Mouse (Mus musculus) heart, embryonic 11.5 days (tissue): ENCODE results near the gene Pdcd2. TPM values are rescaled to one million over a fixed set of nuclear protein-coding genes. Genes with fewer than 3 reads are reported as not detected.
"Not testable (repeated sequence)": the region's sequence is repeated elsewhere in the genome, so short reads cannot be mapped to it uniquely, and the experiment has no call there.

ENCODE experiments used
- ATAC-seq: fragments of 200-750 bp; cut with Nextera tagmentation; replicated peaks from 2 replicates; pipeline ENCODE4 v1.8.0; 2017; ENCODE audit warnings: moderate library complexity; ENCODE audit not compliant: insufficient number of reproducible peaks, low FRiP score, low TSS enrichment
- H3K27ac ChIP-seq: fragments of 300-500 bp; sonication (generic); 2 replicates; pipeline ENCODE4 v1.5.1; 2014; ENCODE audit warnings: mild to moderate bottlenecking, low read depth, low read length
- H3K27me3 ChIP-seq: fragments of 300-500 bp; sonication (generic); 2 replicates; pipeline ENCODE4 v1.6.1; 2014; ENCODE audit warnings: mild to moderate bottlenecking, low read length, mixed read lengths; ENCODE audit not compliant: control insufficient read depth, insufficient read depth
- H3K36me3 ChIP-seq: fragments of 300-500 bp; sonication (generic); 2 replicates; pipeline ENCODE4 v1.6.1; 2014; ENCODE audit warnings: mild to moderate bottlenecking, low read length, moderate library complexity, mixed read lengths; ENCODE audit not compliant: control insufficient read depth, insufficient read depth
- H3K4me1 ChIP-seq: fragments of 300-500 bp; sonication (generic); 2 replicates; pipeline ENCODE4 v1.6.1; 2014; ENCODE audit warnings: low read length; ENCODE audit not compliant: control insufficient read depth, insufficient read depth
- H3K4me2 ChIP-seq: fragments of 300-500 bp; sonication (generic); 2 replicates; pipeline ENCODE4 v1.6.1; 2014; ENCODE audit warnings: mild to moderate bottlenecking, moderate library complexity
- H3K4me3 ChIP-seq: fragments of 300-500 bp; sonication (generic); 2 replicates; pipeline ENCODE4 v1.5.1; 2014; ENCODE audit warnings: low read depth, low read length
- H3K9ac ChIP-seq: fragments of 300-500 bp; sonication (generic); 2 replicates; pipeline ENCODE4 v1.6.1; 2014; ENCODE audit warnings: mild to moderate bottlenecking, low read depth, low read length, moderate library complexity
- H3K9me3 ChIP-seq: fragments of 300-500 bp; sonication (generic); replicated peaks from 2 replicates; pipeline ENCODE4 v1.6.1; 2016; ENCODE audit warnings: low read length; ENCODE audit not compliant: control insufficient read depth
- whole genome bisulfite sequencing: fragments of 180-500 bp; shearing (Covaris S2); extraction: QIAGEN DNeasy Blood & Tissue Kit; methylation state at CpG from one replicate; pipeline ENCODE4 v1.1.7; 2014; ENCODE audit not compliant: insufficient replicate concordance; 5-methylcytosine and 5-hydroxymethylcytosine counted together
- polyA plus RNA-seq: library from polyadenylated mRNA; unstranded; fragments of >200 nt; fragmentation: Nextera tagmentation; extraction: Ambion mirVana; gene quantifications from 2 replicates; pipeline ENCODE4 v1.2.1, GENCODE M21; 2014

The Pdcd2 gene
- polyA plus RNA-seq, 1 experiment from 2014 or later, result 30.1 TPM

GRCm38 (mm10) chr17:15543868-15544267 lies 16.8 kb upstream of the Pdcd2 start:
- not testable (repeated sequence) for H3K27me3 ChIP-seq, H3K36me3 ChIP-seq, H3K4me1 ChIP-seq, H3K9me3 ChIP-seq, H3K27ac ChIP-seq, H3K9ac ChIP-seq, H3K4me2 ChIP-seq, ATAC-seq, H3K4me3 ChIP-seq
- 53% methylated on average over 4 of the region's 4 CpGs for WGBS

GRCm38 (mm10) chr17:15540309-15540708 lies 13.2 kb upstream of the Pdcd2 start:
- Histone ChIP-seq H3K4me3 (no peak overlapping the region), H3K9ac (no peak overlapping the region), H3K27me3 (peaks cover 12% of the 10 kb centered on the region), H3K9me3 (peaks cover 3% of the 10 kb centered on the region; the same call in 1 of the 2 replicates), H3K36me3 (no peaks in the 10 kb centered on the region), H3K4me2 (no peak overlapping the region), H3K27ac (no peak overlapping the region), H3K4me1 (no peaks in the 10 kb centered on the region)
- WGBS, result 60% methylated on average over 4 of the region's 4 CpGs
- no peak for ATAC-seq

DNA sequence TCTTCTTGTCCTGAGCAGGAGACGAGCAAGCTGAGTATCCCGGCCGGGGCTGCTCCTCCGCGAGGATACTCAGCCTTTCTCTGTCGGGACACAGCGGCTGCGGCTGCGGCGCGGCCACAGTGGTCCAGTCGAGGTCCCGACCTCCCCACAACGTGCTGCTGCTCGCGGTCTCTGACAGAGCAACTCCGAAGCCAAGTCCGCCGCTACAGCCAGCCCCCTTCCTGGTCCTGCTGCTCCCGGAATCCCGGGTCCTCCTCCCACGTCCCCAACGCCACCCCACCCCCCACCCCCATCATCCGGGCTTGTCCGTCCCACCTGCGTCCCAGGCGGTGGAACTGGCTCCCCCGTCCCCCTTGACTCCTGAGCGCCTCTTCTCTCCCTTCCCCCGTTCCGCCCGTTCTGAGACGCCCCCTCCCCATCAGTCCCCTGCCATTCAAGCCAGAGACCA lies 9.4 kb upstream of the Pdcd2 start:
- no peak for ATAC-seq
- H3K9me3 ChIP-seq, result no peaks in the 10 kb centered on the region
- H3K4me1 ChIP-seq, result no peaks in the 10 kb centered on the region
- peaks cover 15% of the 10 kb centered on the region for H3K27me3 ChIP-seq
- no peaks in the 10 kb centered on the region for H3K36me3 ChIP-seq
- peak overlapping the region; percentile 89 for H3K4me2 ChIP-seq
- peak overlapping the region; percentile 57 for H3K4me3 ChIP-seq
- under 1% methylated on average over 32 of the region's 33 CpGs for WGBS
- H3K9ac ChIP-seq, result peak overlapping the region; percentile 49
- no peak overlapping the region for H3K27ac ChIP-seq

- Histone ChIP-seq H3K27ac (no peak overlapping the region), H3K27me3 (peaks cover 15% of the 10 kb centered on the region), H3K9ac (no peak overlapping the region), H3K4me1 (no peaks in the 10 kb centered on the region), H3K9me3 (no peaks in the 10 kb centered on the region), H3K4me2 (peak overlapping the region; percentile 89), H3K4me3 (peak overlapping the region; percentile 57), H3K36me3 (no peaks in the 10 kb centered on the region)
- WGBS, result 13% methylated on average over 8 of the region's 8 CpGs
- no peak for ATAC-seq
These were observed 8.8 kb upstream of the Pdcd2 start for GRCm38 (mm10) chr17:15535943-15536342.

- ATAC-seq, result no peak
- H3K4me2 ChIP-seq, result no peak overlapping the region
- no peak overlapping the region for H3K9ac ChIP-seq
- no peaks in the 10 kb centered on the region for H3K4me1 ChIP-seq
- H3K27me3 ChIP-seq, result peaks cover 15% of the 10 kb centered on the region
- H3K36me3 ChIP-seq, result no peaks in the 10 kb centered on the region
- H3K4me3 ChIP-seq, result no peak overlapping the region
- WGBS, result 60% methylated on average over 11 of the region's 11 CpGs
- no peaks in the 10 kb centered on the region for H3K9me3 ChIP-seq
- no peak overlapping the region for H3K27ac ChIP-seq
These were observed 8.2 kb upstream of the Pdcd2 start for GRCm38 (mm10) chr17:15535162-15535800.

DNA sequence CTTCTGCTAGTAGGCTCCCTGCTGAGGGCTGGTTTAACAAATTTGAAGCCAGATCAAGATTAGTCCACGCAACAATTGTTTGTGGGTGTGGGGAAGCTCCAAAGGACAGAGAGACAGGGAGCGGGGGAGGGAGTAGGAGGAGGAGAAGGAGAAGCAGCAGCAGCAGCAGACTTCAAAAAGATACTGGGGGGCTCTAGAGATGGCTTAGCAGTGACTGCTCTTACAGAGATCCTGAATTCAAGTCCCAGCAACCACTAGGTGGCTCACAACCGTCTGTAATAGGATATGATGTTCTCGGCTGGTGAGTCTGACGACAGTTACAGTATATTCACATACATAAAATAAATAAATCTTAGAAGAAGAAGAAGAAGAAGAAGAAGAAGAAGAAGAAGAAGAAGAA lies 3.0 kb upstream of the Pdcd2 start:
- Histone ChIP-seq H3K9me3 (no peaks in the 10 kb centered on the region), H3K4me2 (no peak overlapping the region), H3K27me3 (peaks cover 1% of the 10 kb centered on the region), H3K27ac (no peak overlapping the region), H3K4me1 (peaks cover 7% of the 10 kb centered on the region; the same call in 1 of the 2 replicates), H3K4me3 (no peak overlapping the region), H3K36me3 (no peaks in the 10 kb centered on the region), H3K9ac (no peak overlapping the region)
- WGBS, result 14% methylated on average over 5 of the region's 5 CpGs
- ATAC-seq, result no peak

GRCm38 (mm10) chr17:15528887-15529286 lies 1.8 kb upstream of the Pdcd2 start:
- Histone ChIP-seq H3K4me3 (no peak overlapping the region), H3K4me1 (peaks cover 7% of the 10 kb centered on the region; the same call in 1 of the 2 replicates), H3K27me3 (no peaks in the 10 kb centered on the region), H3K27ac (no peak overlapping the region), H3K36me3 (peaks cover 2% of the 10 kb centered on the region; the same call in 1 of the 2 replicates), H3K9me3 (no peaks in the 10 kb centered on the region), H3K4me2 (no peak overlapping the region), H3K9ac (no peak overlapping the region)
- no peak for ATAC-seq
- 79% methylated on average over 2 of the region's 2 CpGs for WGBS

DNA sequence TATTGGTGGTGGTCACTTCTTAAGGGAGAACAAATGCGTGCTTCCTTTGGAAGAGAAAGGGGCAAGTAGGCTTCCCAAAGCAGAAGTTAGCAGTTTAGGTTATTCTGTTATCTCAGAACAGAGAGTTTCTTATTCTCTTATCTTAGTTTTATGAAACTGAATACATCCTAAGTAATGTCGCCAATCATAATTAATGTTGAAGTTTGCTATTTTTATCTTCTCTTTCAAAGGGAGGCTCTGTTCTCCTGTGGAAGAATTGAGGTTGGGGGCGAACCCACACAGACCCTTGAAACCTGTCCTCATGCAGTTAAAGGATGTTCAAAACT lies 673 bp upstream of the Pdcd2 start:
- no peaks in the 10 kb centered on the region for H3K27me3 ChIP-seq
- peak overlapping the region; percentile 92 for H3K9ac ChIP-seq
- H3K36me3 ChIP-seq, result peaks cover 2% of the 10 kb centered on the region; the same call in 1 of the 2 replicates
- 49% methylated on average over 3 of the region's 3 CpGs for WGBS
- H3K27ac ChIP-seq, result 0 out of 2 replicates have a peak overlapping the region, but pooled peaks have one; percentile 78
- no peak for ATAC-seq
- H3K9me3 ChIP-seq, result no peaks in the 10 kb centered on the region
- H3K4me3 ChIP-seq, result peak overlapping the region; percentile 89
- peaks cover 7% of the 10 kb centered on the region; the same call in 1 of the 2 replicates for H3K4me1 ChIP-seq
- H3K4me2 ChIP-seq, result peak overlapping the region; percentile 85

GRCm38 (mm10) chr17:15526304-15526703 lies 797 bp downstream of the Pdcd2 start:
- Histone ChIP-seq H3K9ac (peak overlapping the region; percentile 92), H3K27ac (no peak overlapping the region), H3K27me3 (no peaks in the 10 kb centered on the region), H3K4me1 (peaks cover 7% of the 10 kb centered on the region; the same call in 1 of the 2 replicates), H3K36me3 (peaks cover 6% of the 10 kb centered on the region), H3K9me3 (no peaks in the 10 kb centered on the region), H3K4me3 (peak overlapping the region; percentile 89), H3K4me2 (peak overlapping the region; percentile 85)
- ATAC-seq, result no peak
- 15% methylated on average over 10 of the region's 10 CpGs for WGBS
